Mouse (Mus musculus): ENCODE measurements around the gene Shoc2. TPM values are rescaled to one million over a fixed set of nuclear protein-coding genes. Genes with fewer than 3 reads are reported as not detected.
"Not testable (repeated sequence)": the region's sequence is repeated elsewhere in the genome, so short reads cannot be mapped to it uniquely, and the experiment has no call there.

Shoc2 gene
- total RNA-seq (2021) = 10 to 100 TPM; 48.4 to 53.3 TPM

GRCm38 (mm10) chr19:53943802-53944785 lies at the start of gene Shoc2, which contains the start of gene Bbip1:
Gene Shoc2, plus strand, starts transcription at chr19:53944306.
Gene Bbip1, minus strand, starts transcription at chr19:53944627.
- intact Hi-C loops (cut with DNase I) = loop anchor here (5.0 to 10.0 kb wide), 2 partner anchors 1118 to 1271 kb away; no protein-coding TSS in a partner anchor

GRCm38 (mm10) chr19:53894538-53895121 lies 49.5 kb upstream of the Shoc2 start:
- DNase-seq (ENCODE audit: low spot score in 2 of 2) = no peak
- intact Hi-C loops (cut with DNase I) = no loop called here

More at GRCm38 (mm10) chr19:53943802-53944785, at the start of gene Shoc2, which contains the start of gene Bbip1:
- DNase-seq (ENCODE audit: low spot score in 2 of 2) = peak; percentile 98 to 99

GRCm38 (mm10) chr19:53898046-53898445 lies 46.1 kb upstream of the Shoc2 start:
- no peak for DNase-seq (ENCODE audit: low spot score in 2 of 2)
- intact Hi-C loops (cut with DNase I) = no loop called here

GRCm38 (mm10) chr19:53898498-53898897 lies 45.6 kb upstream of the Shoc2 start:
- no peak for DNase-seq (ENCODE audit: low spot score in 2 of 2)
- intact Hi-C loops (cut with DNase I) = no loop called here

GRCm38 (mm10) chr19:53898970-53899900 lies 44.9 kb upstream of the Shoc2 start:
- intact Hi-C loops (cut with DNase I) = no loop called here
- DNase-seq (ENCODE audit: low spot score in 2 of 2) = no peak

- DNase-seq (ENCODE audit: low spot score in 2 of 2) = no peak
- intact Hi-C loops (cut with DNase I) = no loop called here
Measured at GRCm38 (mm10) chr19:53899941-53900610, 44.0 kb upstream of the Shoc2 start.

- DNase-seq (ENCODE audit: low spot score in 2 of 2) = no peak
- intact Hi-C loops (cut with DNase I) = loop anchor here (2.0 kb wide), 1 partner anchor 49 kb away; no protein-coding TSS in a partner anchor
Measured at GRCm38 (mm10) chr19:53901931-53902738, 42.0 kb upstream of the Shoc2 start.

- DNase-seq (ENCODE audit: low spot score in 2 of 2) = peak; percentile 95 to 97
- intact Hi-C loops (cut with DNase I) = loop anchor here (2.0 kb wide), 1 partner anchor 50 kb away; no protein-coding TSS in a partner anchor
Measured at GRCm38 (mm10) chr19:53902739-53903487, 41.2 kb upstream of the Shoc2 start.

GRCm38 (mm10) chr19:53903507-53904321 lies 40.4 kb upstream of the Shoc2 start:
- intact Hi-C loops (cut with DNase I) = loop anchor here (2.0 kb wide), 3 partner anchors 51 to 135 kb away; no protein-coding TSS in a partner anchor
- peak; percentile 62 to 70 for DNase-seq (ENCODE audit: low spot score in 2 of 2)

- no peak for DNase-seq (ENCODE audit: low spot score in 2 of 2)
- intact Hi-C loops (cut with DNase I) = loop anchor here (2.0 kb wide), 2 partner anchors 96 to 136 kb away; no protein-coding TSS in a partner anchor
Measured at GRCm38 (mm10) chr19:53904833-53905480, 39.1 kb upstream of the Shoc2 start.

GRCm38 (mm10) chr19:53906033-53906702 lies 37.9 kb upstream of the Shoc2 start:
- intact Hi-C loops (cut with DNase I) = no loop called here

GRCm38 (mm10) chr19:53906703-53907070 lies 37.4 kb upstream of the Shoc2 start:
- DNase-seq (ENCODE audit: low spot score in 2 of 2); intact Hi-C loops (cut with DNase I): not testable (repeated sequence)

More at GRCm38 (mm10) chr19:53906033-53906702, 37.9 kb upstream of the Shoc2 start:
- no peak for DNase-seq (ENCODE audit: low spot score in 2 of 2)

GRCm38 (mm10) chr19:53914950-53915349 lies 29.2 kb upstream of the Shoc2 start:
- intact Hi-C loops (cut with DNase I) = no loop called here
- no peak for DNase-seq (ENCODE audit: low spot score in 2 of 2)

GRCm38 (mm10) chr19:53919541-53919940 lies 24.6 kb upstream of the Shoc2 start:
- intact Hi-C loops (cut with DNase I) = no loop called here
- no peak for DNase-seq (ENCODE audit: low spot score in 2 of 2)

- intact Hi-C loops (cut with DNase I); DNase-seq (ENCODE audit: low spot score in 2 of 2): not testable (repeated sequence)
Measured at GRCm38 (mm10) chr19:53921996-53922395, 22.1 kb upstream of the Shoc2 start.

Measured in left cerebral cortex, postnatal 36 days (tissue).